Mouse (Mus musculus) megakaryocyte-erythroid progenitor cell, adult 5-6 weeks (primary cell): ENCODE measurements around the gene Lhx9. TPM values are rescaled to one million over a fixed set of nuclear protein-coding genes. Genes with fewer than 3 reads are reported as not detected.

Experiments
- ATAC-seq: replicated peaks from 2 replicates; pipeline ENCODE4 v1.8.0; 2016; ENCODE audit warnings: mild to moderate bottlenecking, inconsistent platforms; ENCODE audit not compliant: severe bottlenecking, poor library complexity, low FRiP score, low TSS enrichment
- total RNA-seq, 2 experiments: library from RNA; stranded (forward) in 1 of 2; stranded (reverse) in 1 of 2; fragments of 200-1000, 215-1000 nt in 1 of 2; fragments of >200 nt in 1 of 2; fragmentation: Nextera tagmentation in 1 of 2; gene quantifications; 2 replicates each; pipeline ENCODE4 v1.2.3; 2014 to 2017

The Lhx9 gene
- total RNA-seq, 2 experiments from 2014 or later: not detected

- ATAC-seq: no peak
Observed at GRCm38 (mm10) chr1:138840440-138841305, 7.7 kb downstream of the Lhx9 start.

- no peak for ATAC-seq
Observed at GRCm38 (mm10) chr1:138839809-138840430, 8.5 kb downstream of the Lhx9 start.

GRCm38 (mm10) chr1:138839291-138839690 is 9.1 kb downstream of the Lhx9 start:
- ATAC-seq: no peak

GRCm38 (mm10) chr1:138837786-138838743 is 10.3 kb downstream of the Lhx9 start:
- ATAC-seq: no peak

- 0 out of 2 replicates have a peak, but pooled peaks have one; percentile 29 for ATAC-seq
Observed at GRCm38 (mm10) chr1:138835355-138835900, 12.9 kb downstream of the Lhx9 start.

- peak; percentile 96 for ATAC-seq
Observed at GRCm38 (mm10) chr1:138831309-138831708, 17.1 kb downstream of the Lhx9 start.

GRCm38 (mm10) chr1:138826841-138827240 is 21.5 kb downstream of the Lhx9 start:
- no peak for ATAC-seq

- peak; percentile 64 for ATAC-seq
Observed at GRCm38 (mm10) chr1:138822985-138823322, 25.4 kb downstream of the Lhx9 start.

GRCm38 (mm10) chr1:138822255-138822984 is 26.0 kb downstream of the Lhx9 start:
- peak; percentile 60 for ATAC-seq

- no peak for ATAC-seq
Observed at GRCm38 (mm10) chr1:138801732-138802131, 46.6 kb downstream of the Lhx9 start.

GRCm38 (mm10) chr1:138801296-138801695 is 47.1 kb downstream of the Lhx9 start:
- ATAC-seq: no peak

- no peak for ATAC-seq
Observed at GRCm38 (mm10) chr1:138799692-138800314, 48.6 kb downstream of the Lhx9 start.

- no peak for ATAC-seq
Observed at GRCm38 (mm10) chr1:138798110-138798509, 50.3 kb downstream of the Lhx9 start.

GRCm38 (mm10) chr1:138785856-138786255 is 62.5 kb downstream of the Lhx9 start:
- ATAC-seq: 0 out of 2 replicates have a peak, but pooled peaks have one; percentile 24

GRCm38 (mm10) chr1:138784019-138784418 is 64.4 kb downstream of the Lhx9 start:
- ATAC-seq: no peak
